Mouse (Mus musculus): ENCODE measurements around the gene Rgl1.
"Not testable (repeated sequence)": the region's sequence is repeated elsewhere in the genome, so short reads cannot be mapped to it uniquely, and the experiment has no call there.

DNA sequence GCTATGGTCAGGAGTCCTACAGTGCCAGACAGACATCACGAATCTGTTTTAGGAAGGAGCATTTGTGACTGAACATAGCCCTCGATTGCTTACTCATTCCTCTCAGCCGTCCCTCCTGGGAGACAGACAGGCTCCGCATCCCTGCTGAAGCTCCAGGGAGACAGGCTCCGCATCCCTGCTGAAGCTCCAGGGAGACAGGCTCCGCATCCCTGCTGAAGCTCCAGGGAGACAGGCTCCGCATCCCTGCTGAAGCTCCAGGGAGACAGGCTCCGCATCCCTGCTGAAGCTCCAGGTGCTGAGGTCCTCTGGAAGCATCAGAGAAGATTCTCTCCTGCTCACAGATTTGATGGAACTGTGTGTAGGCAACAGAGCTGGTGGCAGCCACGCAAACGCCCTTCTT, 123.9 kb downstream of the Rgl1 start:
- not testable (repeated sequence) for TF ChIP-seq CTCF (conservative IDR thresholded peaks at IDR 0.05; ENCODE audit: low read length); NANOG (IDR thresholded peaks at IDR 0.05; ENCODE audit: borderline replicate concordance, low read length); POU5F1 (IDR thresholded peaks at IDR 0.05; ENCODE audit: borderline replicate concordance, low read length)
